Mouse (Mus musculus): Measurements from ENCODE around the gene Cutc. TPM values are rescaled to one million over a fixed set of nuclear protein-coding genes. Genes with fewer than 3 reads are reported as not detected.

Gene Cutc
- total and polyA plus RNA-seq, 3 experiments, result 2.6 to 12.3 (median 8.3) TPM

DNA sequence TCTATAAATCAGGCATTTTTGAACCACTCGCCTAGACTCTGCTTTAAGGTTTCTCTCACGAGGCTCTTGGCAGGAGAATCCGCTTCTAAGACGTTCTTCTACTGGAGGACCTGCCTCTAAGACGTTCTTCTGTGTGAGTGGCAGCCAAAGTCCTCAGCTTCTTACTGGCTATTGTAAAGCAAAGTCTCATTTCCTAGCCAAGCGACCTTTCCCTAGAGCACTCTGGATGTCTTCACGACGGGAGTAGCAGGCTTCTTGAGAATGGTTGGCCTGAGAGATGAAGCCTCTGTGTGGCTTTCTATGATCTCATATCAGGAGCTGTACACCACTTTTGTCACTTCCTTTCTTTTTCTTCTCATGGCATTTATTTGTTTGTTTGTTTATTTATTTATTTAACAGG, 42.7 kb downstream of the Cutc start:
- DNase-seq, result no peak

DNA sequence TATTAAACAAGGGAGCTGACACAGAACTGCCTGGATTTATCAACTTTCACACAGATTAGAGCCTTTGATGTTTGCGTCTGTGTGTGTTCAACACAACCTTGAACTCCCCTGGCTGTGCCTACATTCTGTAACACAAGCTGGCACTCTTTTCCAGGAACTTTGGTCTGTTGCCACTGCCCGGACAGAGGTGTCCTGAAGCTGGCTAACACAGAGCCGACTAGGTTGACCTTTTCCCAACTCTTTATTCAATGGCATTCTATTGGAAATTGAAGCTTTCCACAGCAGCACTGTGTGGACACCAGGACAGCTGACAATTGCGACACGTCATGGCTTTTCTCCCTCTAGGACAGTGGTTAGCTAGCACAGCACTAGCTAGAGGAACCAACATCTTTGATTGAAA, 44.4 kb downstream of the Cutc start:
- DNase-seq, result peak; percentile 78

DNA sequence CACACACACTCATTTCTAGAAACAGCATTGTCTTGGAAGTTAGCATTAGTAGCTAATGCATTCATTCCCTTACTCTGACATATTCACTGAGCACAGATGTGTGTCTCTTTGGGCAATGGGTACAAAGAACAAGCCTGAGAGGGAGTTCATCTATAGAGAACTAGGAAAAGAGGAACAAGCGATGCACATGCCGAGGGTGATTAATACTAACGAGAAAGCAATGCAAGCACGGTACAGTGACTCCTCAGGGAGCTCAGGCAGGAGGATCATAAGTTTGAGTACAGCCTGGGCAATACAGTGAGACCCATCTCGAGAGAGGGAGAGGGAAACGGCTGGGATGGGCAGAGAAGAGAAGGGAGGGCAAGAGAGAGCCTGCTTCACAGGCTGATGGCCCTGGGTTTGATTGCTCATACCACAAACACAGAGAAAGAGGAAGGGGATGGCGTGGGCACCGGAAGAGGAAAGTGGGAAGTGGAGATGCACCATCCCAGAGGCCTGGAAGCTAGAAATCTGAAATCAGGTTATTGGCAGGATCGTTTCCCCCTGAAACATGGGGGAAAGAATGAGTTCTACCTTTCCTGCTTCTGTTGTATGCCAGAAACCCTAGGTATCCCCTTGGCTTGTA, 48.7 kb downstream of the Cutc start:
- DNase-seq, result no peak

DNA sequence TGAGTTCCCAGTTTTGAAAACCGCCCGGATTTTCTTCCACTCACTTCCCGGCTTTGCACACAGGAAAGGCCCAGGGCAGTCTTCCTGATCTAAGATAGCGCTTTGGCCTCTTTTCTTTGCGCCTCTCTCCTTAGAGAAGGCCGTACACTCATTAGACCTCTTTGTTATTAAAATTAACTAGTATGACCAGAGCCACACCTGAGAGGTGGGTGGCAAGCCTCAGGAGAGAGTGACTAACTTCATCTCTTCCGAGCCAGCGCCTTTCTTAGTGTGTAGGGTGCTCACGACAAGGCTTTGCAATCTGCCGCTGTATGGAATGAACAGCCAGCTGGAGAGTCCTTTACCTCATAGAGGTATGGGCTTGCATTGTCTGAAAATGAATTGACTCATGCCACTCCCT, 51.1 kb downstream of the Cutc start:
- no peak for DNase-seq

DNA sequence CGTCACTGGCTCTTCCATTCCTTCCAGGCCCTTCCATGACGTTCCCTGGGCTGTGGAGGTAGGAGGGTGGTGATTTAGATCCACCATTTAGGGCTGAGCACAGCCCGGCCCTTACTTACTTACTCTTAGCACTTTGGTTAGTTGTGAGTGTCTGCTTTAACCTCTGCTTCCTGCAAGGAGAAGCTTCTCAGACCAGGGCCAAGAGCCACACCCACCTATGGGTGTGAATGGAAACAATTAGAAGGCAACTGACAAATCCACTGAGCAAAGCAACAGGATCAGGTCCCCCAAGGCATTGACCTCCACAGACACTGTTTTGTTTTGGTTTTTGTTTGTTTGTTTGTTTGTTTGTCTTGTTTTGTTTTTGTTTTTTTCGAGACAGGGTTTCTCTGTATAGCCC, 56.5 kb downstream of the Cutc start:
- no peak for DNase-seq

DNA sequence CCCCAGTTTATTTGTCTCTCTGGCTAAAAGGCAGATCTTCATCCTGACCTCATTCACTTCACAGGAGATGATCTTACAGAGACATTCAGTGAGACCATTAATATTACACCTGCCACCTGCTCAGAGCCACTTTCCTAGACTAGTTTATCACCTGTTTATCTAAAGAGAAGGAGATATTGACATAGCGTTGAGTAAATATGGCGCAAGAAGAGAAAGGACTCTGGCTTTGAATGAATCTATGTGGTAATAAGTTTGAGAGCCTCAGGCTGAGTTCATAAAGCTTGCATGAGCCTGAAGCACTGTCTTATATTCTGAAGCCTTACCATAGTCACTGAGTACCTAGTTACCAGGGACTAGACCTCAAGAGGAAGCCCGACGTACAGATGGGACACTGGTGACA, 58.6 kb downstream of the Cutc start:
- DNase-seq, result no peak

DNA sequence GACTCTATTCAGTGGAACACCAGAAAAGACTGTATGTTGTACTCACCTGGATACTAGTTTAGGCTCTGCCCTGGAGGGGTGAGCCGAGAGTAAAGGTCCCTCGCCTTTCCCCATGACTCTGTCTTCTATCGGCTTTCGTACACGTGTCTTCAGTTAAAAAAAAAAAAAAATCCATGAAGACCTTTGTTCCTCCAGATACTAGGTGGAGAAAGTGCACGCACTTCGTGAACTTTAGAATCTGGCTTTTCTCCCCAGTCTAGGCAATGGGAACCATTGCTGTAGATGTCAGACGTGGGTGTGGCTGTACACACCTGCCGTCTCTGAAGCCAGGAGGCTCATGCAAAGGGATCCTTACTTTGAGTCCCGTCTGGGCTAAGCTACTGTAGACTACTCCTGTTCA, 60.5 kb downstream of the Cutc start:
- DNase-seq, result no peak

DNA sequence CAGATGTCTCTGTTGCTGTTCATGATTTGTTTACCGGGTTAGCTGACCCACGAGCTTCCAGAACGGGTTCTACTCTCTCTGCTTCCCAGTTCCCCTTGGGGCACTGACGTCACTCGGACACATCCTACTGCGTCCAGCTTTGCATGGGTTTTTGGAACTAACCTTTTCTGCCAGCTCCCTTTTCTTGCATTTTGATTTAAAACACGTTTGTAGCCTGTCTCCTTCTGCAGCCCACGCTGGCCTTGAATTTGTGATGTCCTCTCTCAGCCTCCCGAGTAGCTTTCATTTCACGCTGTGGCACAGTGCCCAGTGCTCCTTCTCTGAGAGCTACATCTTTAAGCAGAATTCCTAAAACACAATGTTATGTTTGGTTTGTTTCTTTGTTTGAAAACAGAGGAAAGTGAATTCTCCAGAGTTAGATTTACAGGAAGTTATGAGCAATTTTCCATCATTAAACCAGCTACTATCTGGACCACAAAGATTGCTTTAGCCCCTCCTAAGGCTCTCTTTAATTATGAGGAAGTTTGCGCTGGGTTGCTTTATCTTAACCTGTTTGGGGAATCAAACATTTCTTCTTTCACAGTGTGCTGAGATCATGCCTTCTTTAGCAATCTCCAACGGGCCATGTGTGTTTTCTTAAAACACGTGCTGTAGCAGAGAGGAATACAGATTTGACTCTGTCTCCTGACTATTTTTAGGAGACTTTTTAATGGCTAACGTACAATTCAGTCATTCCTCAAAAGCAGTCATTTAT, 63.0 kb downstream of the Cutc start:
- DNase-seq, result peak; percentile 68

Other genes with a start within 250 kb of the Cutc start
- 100 to 1,000 TPM; 153 to 283 TPM for gene Got1, start 228.4 kb upstream of the Cutc start, total RNA-seq (2021)
- 55.8 and 96.7 TPM in 2 replicates for gene Got1, start 228.4 kb upstream of the Cutc start, polyA plus RNA-seq (2012; rRNA removed)
- gene Nkx2-3, start 140.7 kb upstream of the Cutc start, total RNA-seq (2021), result not detected
- gene Nkx2-3, start 140.7 kb upstream of the Cutc start, polyA plus RNA-seq (2012; rRNA removed), result not detected in 2 replicates
- gene Slc25a28, start 78.1 kb upstream of the Cutc start, total RNA-seq (2021), result 10 to 100 TPM; 62.3 to 73.1 TPM
- 93.6 and 111 TPM in 2 replicates for gene Slc25a28, start 78.1 kb upstream of the Cutc start, polyA plus RNA-seq (2012; rRNA removed)
- gene Entpd7, start 63.3 kb upstream of the Cutc start, total RNA-seq (2021), result 10 to 100 TPM; 16.3 to 20.0 TPM
- 3.6 and 4.0 TPM in 2 replicates for gene Entpd7, start 63.3 kb upstream of the Cutc start, polyA plus RNA-seq (2012; rRNA removed)
- gene Cox15, start within 50 bp of the Cutc start, total RNA-seq (2021), result 10 to 100 TPM; 36.4 to 59.4 TPM
- 21.3 and 25.3 TPM in 2 replicates for gene Cox15, start within 50 bp of the Cutc start, polyA plus RNA-seq (2012; rRNA removed)
- 1 to 10 TPM in 1 of 2 experiments, under 1 TPM in 1; 0.17 to 1.0 TPM for gene Abcc2, start 29.2 kb downstream of the Cutc start, total RNA-seq (2021)
- gene Abcc2, start 29.2 kb downstream of the Cutc start, polyA plus RNA-seq (2012; rRNA removed), result 0.04 and 0.28 TPM in 2 replicates
- 10 to 100 TPM; 13.3 to 13.9 TPM for gene Dnmbp, start 187.2 kb downstream of the Cutc start, total RNA-seq (2021)
- gene Dnmbp, start 187.2 kb downstream of the Cutc start, polyA plus RNA-seq (2012; rRNA removed), result 10.8 and 11.3 TPM in 2 replicates
- under 1 TPM; 0.14 to 0.66 TPM for gene Cpn1, start 233.6 kb downstream of the Cutc start, total RNA-seq (2021)
- not detected in 2 replicates for gene Cpn1, start 233.6 kb downstream of the Cutc start, polyA plus RNA-seq (2012; rRNA removed)